Mouse (Mus musculus): ENCODE results near the gene Tep1. TPM values are rescaled to one million over a fixed set of nuclear protein-coding genes. Genes with fewer than 3 reads are reported as not detected.
A peak's percentile ranks its signal among the peaks of the same experiment; 100 is the strongest.
"Not testable (repeated sequence)": the region's sequence is repeated elsewhere in the genome, so short reads cannot be mapped to it uniquely, and the experiment has no call there.

Gene Tep1
- 10 to 100 TPM; 19.1 to 20.6 TPM for total RNA-seq (2021)
- long read RNA-seq, experiment 1, partial matches to known transcripts = 6 of 7 reads
- long read RNA-seq, experiment 1, other reads (novel, unspliced or antisense) = 1 of 7 reads
- long read RNA-seq, experiment 2, partial matches to known transcripts = 6 of 10 reads
- long read RNA-seq, experiment 2, other reads (novel, unspliced or antisense) = 4 of 10 reads

DNA sequence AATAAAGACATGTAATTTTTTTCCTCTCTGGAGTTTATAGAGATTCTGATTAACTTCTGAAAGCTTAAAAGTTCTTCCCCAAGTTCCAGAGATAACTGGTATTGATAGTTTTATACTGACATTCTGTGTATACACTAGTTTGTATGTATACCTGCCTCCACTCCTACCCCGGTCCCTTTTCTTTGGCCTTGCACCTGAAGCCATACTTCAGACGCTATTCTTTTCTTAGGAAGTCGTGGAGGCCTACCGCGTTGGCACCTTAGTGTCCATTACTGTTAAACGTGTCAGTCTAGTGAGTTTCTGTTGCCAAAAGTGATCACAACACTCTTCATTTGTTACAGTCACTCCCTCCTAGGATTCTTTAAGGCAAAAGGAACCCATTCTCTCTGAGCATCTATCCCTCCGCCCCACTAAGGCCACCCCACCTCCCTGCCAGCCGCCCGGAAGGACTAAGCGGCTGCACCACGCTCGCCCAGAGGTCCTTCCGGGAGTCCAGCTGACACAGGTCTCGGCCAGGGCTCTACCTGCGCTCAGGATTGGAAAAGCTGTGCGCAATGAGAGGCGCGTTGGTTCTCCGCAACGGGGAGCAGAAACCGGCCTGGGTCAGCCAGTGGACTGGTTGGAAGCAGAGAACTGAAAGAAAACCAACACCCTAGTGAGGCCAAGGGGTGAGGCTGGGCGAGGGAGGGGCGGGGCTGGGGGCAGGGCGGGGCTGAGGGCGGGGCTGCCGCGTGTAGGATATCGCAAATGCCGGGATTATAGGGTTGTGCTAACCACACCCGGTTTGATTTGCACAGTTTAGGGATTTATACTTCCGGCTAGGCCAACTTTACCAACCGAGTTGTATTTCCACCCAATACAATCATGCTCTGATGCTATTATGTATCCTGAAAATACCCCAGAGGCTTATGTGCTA lies at the start of gene Tep1:
Gene Tep1 (minus strand): TSS at position 672 of the 916 bp plus-strand sequence.
- peak; percentile 51 to 60 for DNase-seq (ENCODE audit: low spot score in 2 of 2)

DNA sequence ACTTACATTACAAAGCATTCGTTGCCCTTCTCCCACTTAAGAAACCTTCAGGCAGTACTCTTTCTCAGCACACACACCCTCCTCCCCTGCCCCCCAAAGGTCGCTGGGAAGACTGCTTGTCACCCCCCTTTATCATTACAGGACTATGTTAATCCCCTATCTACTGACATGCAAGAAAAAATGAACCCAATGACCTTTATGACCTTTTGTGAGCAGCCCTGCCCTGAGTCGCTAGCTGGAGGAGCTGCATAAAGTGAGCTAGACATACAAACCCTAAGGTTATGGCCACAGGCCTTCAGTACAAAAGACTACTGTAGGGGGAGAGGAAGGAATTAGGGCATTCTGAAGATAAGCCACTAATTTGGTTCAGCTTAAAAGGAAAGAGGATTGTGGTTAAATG lies 41.0 kb upstream of the Tep1 start:
- DNase-seq (ENCODE audit: low spot score in 2 of 2) = no peak

DNA sequence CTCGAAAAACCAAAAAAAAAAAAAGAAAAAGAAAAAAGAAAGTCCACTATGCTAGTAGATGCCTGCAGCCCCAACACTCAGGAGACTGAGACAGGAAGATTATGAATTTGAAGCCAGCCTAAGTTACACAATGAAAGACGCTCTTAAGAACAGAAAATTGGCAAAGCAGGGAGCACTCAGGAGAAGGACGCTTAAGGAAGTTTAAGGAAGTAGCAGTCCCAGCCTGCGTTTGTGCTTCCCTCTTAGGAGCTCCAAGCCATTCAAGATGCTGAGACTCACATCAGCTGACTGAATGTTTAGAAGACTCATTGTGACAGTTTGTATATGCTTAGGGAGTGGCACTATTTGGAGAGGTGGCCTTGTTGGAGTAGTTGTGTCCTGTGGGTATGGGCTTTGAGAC lies 37.8 kb upstream of the Tep1 start:
- DNase-seq (ENCODE audit: low spot score in 2 of 2) = no peak

DNA sequence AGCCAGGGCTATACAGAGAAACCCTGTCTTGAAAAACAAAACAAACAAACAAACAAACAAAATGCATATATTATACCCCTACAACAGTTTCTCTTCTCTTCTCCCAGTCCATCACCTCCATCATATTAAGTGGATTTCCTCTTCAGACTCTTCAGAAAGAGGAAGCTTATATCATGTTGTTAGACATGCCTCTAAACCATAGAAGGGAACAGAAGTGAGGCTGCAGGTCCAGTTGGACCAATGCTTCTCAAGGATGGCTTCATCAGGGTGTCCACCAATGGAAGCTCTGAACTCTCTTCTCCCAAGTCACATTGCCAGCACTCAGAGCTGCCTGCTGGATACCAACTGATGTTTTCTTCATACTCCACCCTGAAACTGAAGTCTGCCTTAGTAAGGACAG lies 35.0 kb upstream of the Tep1 start:
- not testable (repeated sequence) for DNase-seq (ENCODE audit: low spot score in 2 of 2)

DNA sequence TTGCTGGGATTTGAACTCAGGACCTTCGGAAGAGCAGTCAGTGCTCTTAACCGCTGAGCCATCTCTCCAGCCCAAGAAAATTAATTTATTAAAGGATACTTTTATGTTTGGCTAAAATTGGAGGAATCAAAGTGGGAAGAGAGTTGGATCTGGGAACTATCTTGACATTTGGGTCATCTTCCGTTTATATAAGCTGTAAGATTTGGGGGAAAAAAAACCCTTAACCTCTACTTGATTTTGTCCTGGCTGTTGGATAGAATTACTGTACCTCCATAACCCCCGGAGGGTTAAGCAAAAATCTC lies 34.4 kb upstream of the Tep1 start:
- DNase-seq (ENCODE audit: low spot score in 2 of 2) = no peak

DNA sequence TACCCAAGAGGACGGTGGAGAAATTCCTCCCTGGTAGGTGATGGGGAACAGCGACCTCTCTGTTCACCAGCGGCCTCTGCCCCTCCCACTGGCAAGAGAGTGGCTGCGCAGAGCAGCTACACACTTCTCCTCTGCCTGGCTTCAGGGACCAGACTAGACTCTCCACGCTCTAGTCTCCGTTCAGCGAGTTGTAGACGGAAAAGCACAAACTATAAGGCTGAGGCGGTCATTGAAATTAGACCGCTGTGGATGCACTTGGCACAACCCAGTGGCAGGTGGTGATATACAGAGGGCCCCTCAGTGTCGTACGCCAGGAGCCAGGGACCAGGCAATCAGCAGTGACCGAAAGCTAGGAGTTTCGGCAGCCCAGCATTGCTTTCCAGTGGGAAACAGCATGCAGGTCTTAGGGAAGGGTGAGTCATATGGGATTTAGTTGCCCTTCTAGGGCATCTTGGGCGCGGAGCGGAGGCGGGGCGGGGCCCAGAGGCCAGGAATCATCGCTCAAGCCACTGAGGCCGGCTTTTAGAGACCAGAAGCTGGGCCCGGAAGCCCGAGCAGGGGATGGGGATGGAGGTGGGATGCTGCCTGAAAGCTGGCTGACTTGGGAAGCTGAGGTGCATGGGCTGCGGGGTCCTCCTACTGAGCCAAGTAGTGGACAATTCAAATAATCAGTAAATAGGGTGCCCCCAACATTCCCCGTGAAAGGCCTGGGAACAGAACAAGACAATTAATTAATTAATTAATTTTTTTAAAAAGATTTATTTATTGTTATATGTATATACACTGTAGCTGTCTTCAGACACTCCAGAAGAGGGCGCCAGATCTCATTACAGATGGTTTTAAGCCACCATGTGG lies 33.8 kb upstream of the Tep1 start:
- no peak for DNase-seq (ENCODE audit: low spot score in 2 of 2)

DNA sequence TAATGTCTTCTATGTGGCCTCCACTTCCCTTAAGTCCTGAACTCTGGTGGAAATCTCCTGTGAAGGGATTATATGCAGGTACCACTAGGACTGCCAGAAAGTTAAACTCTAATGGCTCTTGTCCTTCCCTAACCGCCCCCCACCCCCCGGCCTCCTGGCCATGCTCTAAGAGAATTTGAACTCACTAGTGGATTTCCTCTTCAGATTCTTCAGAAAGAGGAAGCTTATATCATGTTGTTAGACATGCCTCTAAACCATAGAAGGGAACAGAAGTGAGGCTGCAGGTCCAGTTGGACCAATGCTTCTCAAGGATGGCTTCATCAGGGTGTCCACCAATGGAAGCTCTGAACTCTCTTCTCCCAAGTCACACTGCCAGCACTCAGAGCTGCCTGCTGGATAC lies 27.6 kb upstream of the Tep1 start:
- DNase-seq (ENCODE audit: low spot score in 2 of 2) = not testable (repeated sequence)

DNA sequence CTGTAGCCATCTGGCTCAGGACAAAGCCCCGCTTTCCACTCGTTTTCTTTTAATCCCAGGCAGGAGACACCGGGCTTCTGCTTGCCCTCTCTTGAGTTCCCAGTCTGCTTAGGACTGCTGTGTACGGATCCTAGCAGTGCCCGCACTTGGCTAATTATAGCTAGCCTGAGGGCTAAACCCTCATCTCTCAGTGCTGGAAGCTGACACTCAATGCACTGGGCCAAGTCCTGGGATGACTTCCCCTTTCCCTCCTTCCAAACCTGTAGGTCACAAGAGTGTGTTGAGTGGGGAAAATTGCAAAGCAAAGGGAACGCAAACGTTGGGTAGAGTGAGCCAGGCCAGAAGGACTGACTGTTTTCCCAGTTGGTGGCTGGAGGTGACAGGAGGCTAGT lies 27.0 kb upstream of the Tep1 start, which contains the start of gene Klhl33:
Gene Klhl33 (minus strand): TSS at position 134 of the 392 bp plus-strand sequence.
- no peak for DNase-seq (ENCODE audit: low spot score in 2 of 2)

DNA sequence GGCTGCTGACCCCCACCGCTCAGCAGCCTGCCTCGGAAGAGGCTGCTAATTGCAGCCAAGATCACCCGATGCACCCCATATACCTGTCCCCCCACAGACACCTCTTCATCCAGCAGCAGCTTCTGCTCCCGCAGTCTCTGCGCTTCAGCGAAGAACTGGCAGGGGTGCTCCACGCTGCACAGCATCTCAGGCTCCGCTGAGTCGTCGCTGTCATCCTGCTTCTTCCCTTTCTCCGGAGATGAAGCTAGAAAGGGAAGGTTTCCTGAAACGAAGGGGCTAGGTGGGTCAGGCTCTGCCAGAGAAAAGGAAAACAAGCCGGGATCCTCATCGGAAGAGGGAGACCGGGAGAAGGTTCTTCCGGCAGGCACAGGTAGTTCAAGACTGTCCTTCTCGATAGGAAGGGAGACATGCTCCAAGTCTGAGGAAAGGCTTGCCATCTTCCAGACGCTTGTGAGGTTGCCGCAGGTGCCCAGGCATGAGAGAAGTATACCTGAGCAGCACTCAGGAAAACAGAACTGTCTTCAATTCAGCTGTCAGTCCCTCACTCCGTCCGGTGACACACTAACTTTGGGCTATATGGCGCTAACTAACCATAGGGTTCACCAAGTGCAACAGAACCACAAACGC lies 26.5 kb upstream of the Tep1 start:
- no peak for DNase-seq (ENCODE audit: low spot score in 2 of 2)

DNA sequence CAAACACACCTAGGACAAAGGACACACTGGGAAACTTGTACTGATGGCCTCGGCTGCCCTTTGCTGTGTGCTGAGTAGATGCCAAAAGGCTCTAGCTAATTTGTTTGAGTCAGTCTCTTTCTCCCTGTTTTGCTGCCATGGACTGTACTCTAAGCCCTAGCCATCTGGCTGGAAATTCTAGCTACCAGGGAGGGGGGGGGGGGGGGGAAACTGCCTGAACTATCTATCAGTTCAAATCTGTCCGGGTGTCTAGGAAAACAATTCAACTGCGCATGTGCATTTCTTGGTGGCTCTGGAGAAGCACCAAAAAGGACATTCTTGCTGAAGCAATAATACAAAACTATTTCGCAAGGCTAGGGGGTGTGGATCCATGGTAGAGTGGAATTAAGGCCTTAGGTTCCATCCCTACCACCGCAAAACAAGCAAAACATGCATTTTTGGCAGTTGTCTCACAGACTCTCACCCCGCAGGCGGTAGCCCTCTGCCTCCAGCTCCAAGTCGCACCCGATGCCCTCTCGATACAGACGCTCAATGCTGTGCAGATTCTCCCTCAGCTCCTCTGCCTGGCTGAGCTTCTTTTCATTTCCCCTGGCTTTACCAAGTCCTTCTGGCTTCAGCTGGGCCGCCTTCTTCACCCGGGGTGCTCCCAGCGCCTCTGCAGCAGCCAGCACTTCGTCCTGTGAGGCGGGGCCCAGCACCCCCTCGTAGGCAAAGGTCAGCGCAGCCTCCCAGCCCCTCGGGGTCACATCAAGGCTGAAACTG lies 25.8 kb upstream of the Tep1 start:
- DNase-seq (ENCODE audit: low spot score in 2 of 2) = peak in 1 of 2 experiments; percentile 13

DNA sequence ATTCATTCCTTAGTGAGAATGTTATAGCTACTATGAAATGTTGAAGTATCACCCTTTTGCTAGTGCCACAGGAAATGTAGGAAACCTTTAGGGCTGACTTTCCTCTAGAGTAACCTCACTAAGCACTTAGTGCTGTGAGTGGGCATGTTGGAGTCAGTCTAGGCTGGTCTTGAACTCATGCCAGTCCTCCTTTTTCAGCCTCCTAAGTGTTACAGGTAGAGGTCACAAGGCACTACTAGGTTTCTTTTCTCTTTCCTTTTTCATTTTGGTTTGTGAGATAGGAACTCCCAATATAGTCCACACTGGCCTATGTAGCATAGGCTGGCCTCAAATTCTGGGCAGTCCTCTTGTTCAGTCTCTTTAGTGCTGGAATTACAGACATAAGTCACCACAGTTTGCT lies 25.0 kb upstream of the Tep1 start:
- DNase-seq (ENCODE audit: low spot score in 2 of 2) = no peak

DNA sequence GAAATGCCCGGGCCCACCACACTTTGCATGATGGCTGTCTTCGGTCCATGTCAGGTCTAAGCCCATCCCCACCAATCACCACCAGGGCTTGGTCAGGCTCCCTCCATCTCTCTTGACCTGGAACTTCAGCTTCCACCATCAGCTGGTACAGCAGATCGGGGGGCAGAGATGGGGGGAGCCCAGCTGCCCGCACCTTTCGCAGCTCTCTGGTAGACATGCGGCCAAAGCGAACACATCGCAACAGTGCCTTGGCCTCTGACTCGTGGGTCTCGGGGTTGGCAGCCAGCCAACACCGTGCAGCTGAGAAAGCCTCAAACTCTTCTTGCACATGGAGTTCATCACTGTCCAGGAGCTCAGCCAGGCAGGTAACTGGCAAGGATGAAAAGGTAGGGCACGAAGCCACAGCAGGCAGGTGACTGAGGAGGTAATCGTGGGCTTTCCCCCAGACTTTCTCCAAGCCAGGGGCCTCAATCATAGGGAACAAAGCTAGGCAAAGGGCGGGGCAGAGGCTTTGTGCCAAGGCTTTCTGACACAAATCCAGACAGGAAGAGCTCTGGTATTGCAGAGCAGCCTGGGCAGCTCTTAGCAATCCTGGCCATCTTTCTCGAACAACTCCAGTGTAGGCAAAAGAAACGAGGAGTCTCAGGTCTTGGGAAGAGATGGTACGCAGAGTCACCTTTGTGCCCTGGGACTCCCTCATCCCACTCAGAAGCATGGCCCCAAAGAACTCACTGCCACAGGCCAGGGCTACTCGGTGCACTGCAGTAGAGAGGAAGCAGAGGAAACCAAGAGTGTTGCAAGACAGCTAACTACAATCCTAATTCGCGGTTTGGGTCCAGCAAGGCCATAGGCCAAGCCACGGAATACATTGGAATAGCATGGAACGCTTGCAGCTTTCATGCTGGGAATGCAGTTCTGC lies 22.4 kb upstream of the Tep1 start:
- DNase-seq (ENCODE audit: low spot score in 2 of 2) = no peak

DNA sequence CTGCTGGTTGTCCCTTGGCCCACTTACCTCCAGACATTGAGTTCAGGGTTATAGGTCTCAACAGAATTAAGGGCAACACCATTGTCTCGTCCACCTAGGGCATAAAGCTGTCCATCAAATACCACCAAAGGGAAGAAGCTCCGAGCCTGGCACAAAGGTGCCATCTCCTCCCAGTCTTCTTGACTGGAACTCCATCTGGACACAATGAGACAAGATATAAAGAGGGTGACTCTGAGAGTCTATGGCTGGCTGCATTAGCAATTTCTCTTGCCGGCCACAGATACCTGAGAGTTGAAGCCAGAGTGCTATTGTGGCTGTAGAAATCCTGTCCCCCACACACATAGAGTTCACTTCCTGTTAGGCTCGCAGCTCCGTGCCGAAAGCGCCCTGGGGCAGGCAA lies 21.7 kb upstream of the Tep1 start:
- no peak for DNase-seq (ENCODE audit: low spot score in 2 of 2)

DNA sequence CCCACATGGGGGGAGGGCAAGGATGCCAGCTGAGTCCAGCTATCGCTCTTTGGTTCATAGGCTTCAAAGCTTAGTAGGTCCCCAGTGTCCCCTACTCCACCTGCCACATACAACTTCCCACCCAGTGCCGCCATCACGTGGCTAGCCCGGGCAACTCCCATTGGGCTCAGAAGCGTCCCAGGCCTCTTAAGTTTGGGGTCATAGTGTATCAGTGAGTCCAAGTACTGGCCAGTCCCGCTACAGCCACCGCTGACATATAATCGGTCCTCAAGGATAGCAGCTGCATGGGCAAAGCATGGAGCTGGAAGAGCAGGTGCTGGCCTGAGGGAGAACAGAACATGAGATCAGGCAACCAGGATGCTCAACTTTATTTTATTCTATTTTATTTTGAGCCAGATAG lies 21.3 kb upstream of the Tep1 start:
- DNase-seq (ENCODE audit: low spot score in 2 of 2) = no peak

DNA sequence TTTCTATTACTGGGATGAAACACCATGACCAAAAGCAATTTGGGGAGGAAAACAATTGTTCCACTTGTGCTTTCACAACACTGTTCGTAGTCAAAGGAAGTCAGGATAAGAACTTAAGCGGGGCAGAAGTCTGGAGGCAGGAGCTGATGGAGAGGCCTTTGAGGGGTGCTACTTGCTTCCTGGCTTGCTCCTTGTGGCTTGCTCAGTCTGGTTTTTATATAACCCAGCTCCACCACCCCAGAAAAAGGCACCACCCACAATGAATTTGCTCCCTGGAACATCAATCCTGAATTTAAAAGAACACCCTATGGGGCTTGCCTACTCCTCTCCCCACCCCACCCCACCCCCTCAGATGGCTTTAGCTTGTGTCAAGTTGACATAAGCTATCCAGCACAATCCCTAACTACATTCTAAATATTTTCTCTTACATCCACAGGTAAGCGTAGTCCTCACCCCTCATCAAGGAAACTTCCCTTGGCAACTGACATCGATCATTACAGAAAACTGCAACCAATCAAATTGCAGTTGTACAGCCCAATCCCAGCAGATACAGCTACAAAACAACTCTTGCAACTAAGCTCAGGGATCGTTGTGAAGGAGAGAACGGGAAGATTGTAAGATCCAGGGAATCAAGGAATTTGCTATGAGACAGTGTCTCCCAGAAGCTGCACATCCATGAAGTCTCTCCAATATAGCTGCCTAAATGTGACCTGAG lies 6.0 kb upstream of the Tep1 start:
- no peak for DNase-seq (ENCODE audit: low spot score in 2 of 2)

DNA sequence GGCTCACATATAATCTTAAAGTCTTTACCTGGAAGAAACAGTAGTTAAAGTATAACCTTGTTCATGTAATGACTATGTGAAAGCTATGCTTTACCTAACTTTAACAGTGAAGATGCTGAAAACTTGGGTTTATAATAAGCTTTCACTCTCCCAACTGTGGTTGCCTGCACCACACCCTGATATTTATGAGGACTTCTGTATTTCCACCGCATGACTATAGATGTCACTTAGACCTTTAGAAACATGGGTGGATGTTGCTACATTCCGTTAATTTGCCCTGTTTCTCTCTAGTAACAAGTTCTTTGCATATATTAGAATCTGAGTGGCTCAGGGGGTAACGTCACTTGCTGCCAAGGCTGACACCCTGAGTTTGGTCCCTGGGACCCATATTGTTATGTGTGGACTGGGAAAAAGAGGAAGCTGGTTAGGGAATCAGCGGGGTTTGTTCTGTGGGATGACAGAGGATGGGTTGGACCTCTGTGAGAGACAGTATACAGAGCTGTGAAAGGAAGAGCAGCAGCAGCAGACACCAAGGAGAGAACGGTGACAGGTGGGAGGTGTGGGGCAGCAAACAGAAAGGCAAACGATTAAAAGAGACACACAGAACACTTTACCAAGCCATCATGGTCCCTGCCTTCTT lies 5.4 kb upstream of the Tep1 start:
- no peak for DNase-seq (ENCODE audit: low spot score in 2 of 2)

DNA sequence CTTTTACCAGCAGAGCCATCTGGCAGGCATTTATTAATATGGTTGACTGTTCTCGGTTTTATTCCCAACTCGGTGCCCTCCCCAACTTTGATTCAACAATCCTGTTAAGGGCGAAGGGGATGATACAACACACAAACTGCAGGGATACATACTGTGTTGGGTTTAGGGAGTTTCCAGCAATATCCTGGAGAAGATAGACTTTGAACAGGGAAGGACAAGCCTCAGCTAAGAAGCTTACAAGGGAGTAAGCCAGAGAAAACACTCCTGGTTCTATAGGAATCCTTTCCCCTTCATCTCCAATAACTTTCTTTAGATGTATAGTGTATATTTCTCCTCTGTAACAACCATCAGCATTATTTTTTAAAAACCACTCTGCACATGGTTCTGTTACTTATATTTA lies 4.8 kb upstream of the Tep1 start:
- DNase-seq (ENCODE audit: low spot score in 2 of 2) = no peak

DNA sequence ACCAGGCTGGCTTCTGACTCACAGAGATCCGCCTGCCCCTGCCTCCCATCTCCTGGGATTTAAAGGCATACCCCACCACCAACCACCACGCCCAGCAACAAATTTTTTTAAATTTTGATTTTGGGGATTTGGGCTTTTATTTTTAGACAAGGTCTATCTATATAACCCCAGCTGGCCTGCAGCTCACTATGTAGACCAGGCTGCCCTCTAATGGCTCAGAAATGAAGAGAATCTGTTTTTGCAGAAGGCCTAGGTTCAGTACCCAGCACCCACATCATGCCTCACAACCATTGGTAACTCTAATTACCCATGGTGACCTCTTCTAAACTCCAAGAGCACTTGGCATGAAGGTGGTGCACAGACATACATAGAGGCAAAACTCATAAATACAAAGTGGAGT lies 924 bp upstream of the Tep1 start:
- DNase-seq (ENCODE audit: low spot score in 2 of 2) = no peak

DNA sequence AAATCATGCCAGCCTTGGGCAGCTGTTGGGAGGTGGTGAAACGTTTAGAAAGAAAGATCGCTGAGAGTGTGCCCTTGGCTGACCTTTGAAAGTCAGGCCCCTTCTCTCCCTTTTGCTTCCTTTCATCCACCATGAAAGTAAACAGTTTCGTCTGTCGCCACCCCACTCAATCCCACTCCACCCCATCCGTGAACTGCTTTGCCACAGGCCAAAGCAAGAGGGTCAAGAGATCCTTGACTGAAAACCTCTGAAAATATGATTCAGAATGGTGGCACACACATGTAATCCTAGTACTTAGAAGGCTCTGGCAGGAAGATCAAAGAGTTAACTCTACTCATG lies 414 bp upstream of the Tep1 start:
- DNase-seq (ENCODE audit: low spot score in 2 of 2) = no peak
